Mouse (Mus musculus): ENCODE results near the gene Fbxl8. TPM values are rescaled to one million over a fixed set of nuclear protein-coding genes. Genes with fewer than 3 reads are reported as not detected.

Gene Fbxl8
- polyA plus RNA-seq, 2 experiments from 2014 or later = 16.5 to 27.6 TPM

GRCm38 (mm10) chr8:105258911-105259720 lies 5.3 kb upstream of the Fbxl8 start:
- ATAC-seq = no peak

- ATAC-seq = peak; percentile 38
Measured at GRCm38 (mm10) chr8:105259721-105260320, 4.6 kb upstream of the Fbxl8 start.

GRCm38 (mm10) chr8:105260371-105261099 lies 3.9 kb upstream of the Fbxl8 start:
- no peak for ATAC-seq

GRCm38 (mm10) chr8:105261326-105261980 lies 3.0 kb upstream of the Fbxl8 start:
- ATAC-seq = no peak

- no peak for ATAC-seq
Measured at GRCm38 (mm10) chr8:105263244-105263912, 1.1 kb upstream of the Fbxl8 start.

- ATAC-seq = peak; percentile 78
Measured at GRCm38 (mm10) chr8:105265128-105265527, 680 bp downstream of the Fbxl8 start.

- ATAC-seq = peak; percentile 36
Measured at GRCm38 (mm10) chr8:105266775-105267174, 2.3 kb downstream of the Fbxl8 start.

GRCm38 (mm10) chr8:105268342-105269074 lies 4.1 kb downstream of the Fbxl8 start:
- ATAC-seq = no peak

GRCm38 (mm10) chr8:105269075-105269458 lies 4.6 kb downstream of the Fbxl8 start:
- ATAC-seq = no peak

GRCm38 (mm10) chr8:105269461-105269947 lies 5.1 kb downstream of the Fbxl8 start, which contains the start of gene Hsf4:
Gene Hsf4 (plus strand): TSS chr8:105269801.
- ATAC-seq = no peak

- ATAC-seq = no peak
Measured at GRCm38 (mm10) chr8:105270101-105270915, 5.9 kb downstream of the Fbxl8 start.

GRCm38 (mm10) chr8:105270916-105271186 lies 6.4 kb downstream of the Fbxl8 start:
- no peak for ATAC-seq

- no peak for ATAC-seq
Measured at GRCm38 (mm10) chr8:105275387-105275786, 10.9 kb downstream of the Fbxl8 start.

GRCm38 (mm10) chr8:105275840-105276239 lies 11.4 kb downstream of the Fbxl8 start, which contains the start of gene Nol3:
Gene Nol3 (plus strand): TSS chr8:105276140.
- no peak for ATAC-seq

GRCm38 (mm10) chr8:105276292-105277120 lies 12.1 kb downstream of the Fbxl8 start:
- ATAC-seq = no peak

GRCm38 (mm10) chr8:105278911-105279334 lies 14.5 kb downstream of the Fbxl8 start:
- ATAC-seq = peak; percentile 71

GRCm38 (mm10) chr8:105280567-105280966 lies 16.1 kb downstream of the Fbxl8 start:
- no peak for ATAC-seq

- ATAC-seq = no peak
Measured at GRCm38 (mm10) chr8:105281821-105282220, 17.4 kb downstream of the Fbxl8 start.

GRCm38 (mm10) chr8:105282239-105282638 lies 17.8 kb downstream of the Fbxl8 start:
- ATAC-seq = no peak

GRCm38 (mm10) chr8:105283074-105283473 lies 18.6 kb downstream of the Fbxl8 start:
- peak; percentile 72 for ATAC-seq

All from CD4-positive, CD25-positive, alpha-beta regulatory T cell, adult 4 months (primary cell).